Mouse (Mus musculus): ENCODE results near the gene Tpk1.
A peak's percentile ranks its signal among the peaks of the same experiment; 100 is the strongest.

Gene Tpk1

DNA sequence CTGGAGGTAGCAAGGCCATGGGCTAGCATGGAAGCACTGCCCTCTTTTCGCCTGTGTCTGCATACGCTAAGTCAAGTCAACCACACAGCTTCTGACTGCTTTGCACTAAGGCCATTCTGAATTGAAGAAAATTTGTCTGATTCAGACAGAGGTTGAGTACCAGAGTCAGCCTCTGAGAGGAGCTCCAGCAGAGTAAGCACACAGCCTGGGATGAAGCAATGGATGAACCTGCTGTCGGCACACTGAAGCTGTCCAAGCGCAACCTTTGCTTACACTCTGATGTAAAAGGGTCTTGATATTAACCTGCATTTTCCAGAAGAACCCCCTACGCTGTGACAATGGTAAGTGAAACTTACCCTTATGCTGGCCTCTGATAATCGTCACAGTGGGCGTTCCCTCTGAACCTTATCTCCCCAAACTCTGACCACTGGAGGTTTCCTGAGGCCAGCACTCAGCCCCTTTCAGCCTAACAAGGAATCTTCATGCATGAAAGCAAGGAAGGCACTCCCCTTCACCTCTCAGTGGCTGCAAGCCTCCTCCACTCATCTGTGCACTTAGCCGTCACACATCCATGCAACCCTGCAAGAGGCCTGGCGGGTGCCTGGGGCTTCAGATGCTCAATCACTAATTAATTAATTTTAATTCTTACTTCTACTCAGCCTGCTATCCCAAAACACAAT lies 311.4 kb downstream of the Tpk1 start:
- no peak for DNase-seq (ENCODE audit: low spot score in 2 of 2)

DNA sequence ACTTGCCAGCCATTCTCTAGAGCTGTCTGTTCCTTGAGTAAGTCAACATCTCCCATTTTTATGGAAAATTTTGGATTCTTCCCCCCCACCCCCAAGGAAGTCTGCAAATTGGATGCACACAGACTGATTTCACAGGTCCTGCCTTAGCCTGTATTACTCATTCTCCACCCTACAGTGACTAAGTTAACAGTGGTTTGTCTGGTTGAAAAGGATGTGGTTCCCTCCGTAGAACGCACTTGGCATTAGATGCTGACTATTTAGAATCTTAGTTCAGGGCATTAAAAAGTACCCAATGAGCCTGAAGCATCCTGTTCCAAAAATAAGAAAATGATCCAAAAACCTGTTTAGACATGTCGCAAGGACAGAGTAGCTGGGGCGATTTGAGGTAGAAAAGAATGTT lies 312.6 kb downstream of the Tpk1 start:
- no peak for DNase-seq (ENCODE audit: low spot score in 2 of 2)

DNA sequence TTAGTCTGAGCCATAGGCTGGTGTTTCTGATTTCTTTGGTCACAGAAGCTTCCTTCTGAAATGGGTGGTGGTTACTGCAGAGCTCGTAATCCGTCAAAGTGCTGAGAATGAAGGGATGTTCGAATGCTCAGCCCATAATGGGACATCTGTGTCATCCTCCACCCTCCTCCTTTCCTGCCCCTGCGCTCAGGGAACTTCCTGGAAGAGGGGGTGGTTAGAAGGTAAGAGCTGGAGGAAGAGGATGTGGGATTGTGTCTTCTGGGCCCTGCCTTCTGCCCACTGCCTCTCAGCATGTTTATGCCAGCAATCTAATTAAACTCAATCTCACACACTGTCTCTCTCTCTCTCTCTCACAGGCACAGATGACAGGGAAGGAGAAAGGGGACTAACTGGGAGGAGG lies 317.0 kb downstream of the Tpk1 start:
- no peak for DNase-seq (ENCODE audit: low spot score in 2 of 2)

DNA sequence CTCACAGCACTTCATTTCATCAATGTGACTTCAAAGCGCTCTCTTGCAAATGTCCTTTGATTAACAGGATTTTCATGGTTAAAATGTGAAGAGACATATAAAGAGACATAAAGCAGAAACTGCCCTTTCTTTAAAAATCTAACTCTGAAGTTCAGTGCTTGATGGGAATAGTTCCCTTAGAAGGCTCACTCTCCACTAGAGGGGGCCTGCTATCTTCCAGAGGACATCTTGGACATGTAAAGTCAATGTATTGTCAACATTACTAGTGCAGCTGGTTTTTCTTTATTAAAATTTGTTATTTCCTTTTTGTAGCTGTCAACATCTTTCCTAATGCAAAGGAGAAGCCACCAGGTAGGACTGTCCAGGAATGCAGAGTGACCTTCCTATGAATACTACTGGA lies 318.4 kb downstream of the Tpk1 start:
- DNase-seq (ENCODE audit: low spot score in 2 of 2), result no peak

DNA sequence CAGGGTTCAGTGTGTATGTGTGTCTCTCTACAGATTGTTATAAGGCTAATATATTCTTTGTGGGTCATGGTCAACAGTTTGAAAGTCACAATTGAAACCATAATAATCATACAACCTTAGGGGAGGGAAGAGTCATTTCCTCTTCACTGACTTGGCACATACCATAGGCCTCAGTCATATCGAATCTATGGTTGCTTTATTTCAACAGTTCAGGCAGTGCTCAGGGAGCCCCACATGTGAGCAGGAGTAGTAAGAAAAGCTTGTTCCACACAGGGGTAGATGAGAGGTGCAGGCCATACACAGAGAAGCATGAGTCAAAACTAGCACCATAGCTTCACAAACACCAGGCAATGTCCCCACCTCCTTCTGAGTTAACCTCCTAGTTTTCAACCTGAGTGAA lies 323.1 kb downstream of the Tpk1 start:
- no peak for DNase-seq (ENCODE audit: low spot score in 2 of 2)

DNA sequence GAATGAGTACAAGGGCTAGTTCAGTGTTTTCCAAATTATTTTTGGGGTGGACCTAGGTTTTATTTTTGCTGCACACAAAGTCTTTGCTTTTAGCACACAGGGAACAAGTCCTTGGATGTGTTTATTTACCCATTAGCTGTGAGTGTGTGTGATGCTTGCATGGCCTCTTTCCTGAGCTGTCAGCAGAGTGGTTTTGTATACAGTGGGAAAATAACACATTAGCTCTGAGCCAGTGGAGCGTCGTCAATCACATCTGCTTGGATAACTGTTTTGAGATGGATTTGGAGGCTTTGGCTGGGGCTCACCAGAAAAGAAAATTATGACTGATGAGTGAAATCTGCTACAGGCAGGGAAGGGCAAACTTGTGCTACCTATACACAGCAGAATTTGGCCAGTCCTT lies 323.7 kb downstream of the Tpk1 start:
- DNase-seq (ENCODE audit: low spot score in 2 of 2), result no peak

DNA sequence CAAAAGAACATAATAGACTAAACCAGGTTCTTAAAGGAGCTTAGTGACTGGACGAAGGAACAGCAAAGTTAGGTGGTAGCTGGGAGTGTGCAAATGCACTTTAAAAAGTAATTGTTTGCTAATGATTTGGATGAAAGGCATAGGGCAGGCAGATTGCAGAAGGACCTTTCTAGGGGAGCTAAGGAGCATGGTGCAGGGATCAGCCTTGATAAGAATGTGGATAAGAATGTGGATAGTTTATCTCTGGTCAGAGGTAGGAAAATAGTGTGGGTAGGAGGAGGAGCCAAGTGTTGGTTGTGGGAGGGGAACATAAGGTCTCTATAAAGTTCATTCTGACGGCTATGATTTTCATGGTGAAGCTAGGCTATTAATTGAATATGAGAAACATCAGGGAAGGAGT lies 327.3 kb downstream of the Tpk1 start:
- no peak for DNase-seq (ENCODE audit: low spot score in 2 of 2)

DNA sequence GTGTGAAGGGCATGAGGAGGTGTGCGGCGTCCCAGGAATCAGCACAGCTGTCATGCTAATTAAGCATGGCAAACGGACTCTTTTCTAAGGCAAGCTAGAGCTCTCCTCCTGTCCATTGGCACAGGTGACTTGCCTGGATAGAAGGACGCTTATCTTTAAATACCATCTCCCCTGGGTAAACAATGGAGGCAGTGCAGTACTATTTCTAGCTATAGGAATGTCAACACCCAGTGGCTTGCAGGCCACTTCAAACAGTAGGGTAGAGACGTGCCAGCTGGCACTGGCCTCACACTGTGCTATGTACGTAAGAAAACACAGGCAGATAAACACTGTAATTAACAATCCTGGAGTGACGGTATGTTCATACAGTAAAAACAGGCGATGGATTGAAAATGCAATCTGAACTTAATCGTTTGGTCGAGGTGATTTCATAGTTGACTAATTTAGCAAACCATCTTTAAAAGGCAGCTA lies 328.6 kb downstream of the Tpk1 start:
- DNase-seq (ENCODE audit: low spot score in 2 of 2), result peak; percentile 61 to 67

DNA sequence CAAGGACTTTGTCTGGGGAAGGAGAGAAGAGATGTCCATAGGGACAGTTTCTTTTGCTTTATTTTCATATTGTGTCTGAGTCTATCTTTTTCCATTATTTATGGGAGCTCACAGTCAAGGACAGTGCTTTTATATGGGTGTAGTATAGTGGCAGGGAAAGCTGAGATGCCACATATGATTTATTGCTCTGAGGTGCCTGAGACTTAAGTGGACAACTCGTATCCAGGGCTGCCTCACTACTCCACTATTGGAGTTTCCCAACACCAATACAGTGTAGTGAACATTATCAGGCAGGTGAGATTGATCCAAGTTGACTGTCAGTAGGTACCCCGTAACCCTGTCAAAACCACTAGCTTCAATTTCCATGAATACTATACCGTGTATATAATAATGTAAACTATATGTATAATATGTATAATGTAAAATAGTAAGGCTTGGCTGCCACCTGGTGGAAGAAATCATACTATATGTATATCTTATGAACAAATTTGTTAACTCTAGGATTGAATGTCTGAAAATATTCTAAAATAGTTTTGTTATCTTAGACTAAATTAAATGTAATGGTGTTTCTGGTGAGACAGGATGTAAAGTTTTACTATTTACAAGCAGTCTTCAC lies 330.4 kb downstream of the Tpk1 start:
- no peak for DNase-seq (ENCODE audit: low spot score in 2 of 2)

DNA sequence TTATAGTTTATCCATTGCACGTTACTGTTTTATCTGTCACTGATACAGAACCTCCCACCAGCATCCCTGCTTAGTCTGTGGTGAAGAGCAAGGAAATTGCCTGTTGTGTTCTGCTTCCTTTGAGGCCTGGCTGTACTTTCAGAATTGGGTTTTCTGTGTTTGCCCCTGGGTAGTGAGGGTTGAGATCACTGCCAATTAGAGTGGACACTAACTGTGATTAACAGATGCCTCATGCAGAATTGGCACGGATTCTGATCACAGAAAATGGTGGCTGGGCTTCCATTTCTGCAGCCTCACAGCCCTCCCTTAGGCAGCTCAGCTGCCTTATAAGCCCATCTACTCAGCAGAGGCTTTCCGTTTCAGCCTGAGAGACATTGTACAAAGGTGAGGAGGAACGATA lies 332.6 kb downstream of the Tpk1 start:
- DNase-seq (ENCODE audit: low spot score in 2 of 2), result no peak

DNA sequence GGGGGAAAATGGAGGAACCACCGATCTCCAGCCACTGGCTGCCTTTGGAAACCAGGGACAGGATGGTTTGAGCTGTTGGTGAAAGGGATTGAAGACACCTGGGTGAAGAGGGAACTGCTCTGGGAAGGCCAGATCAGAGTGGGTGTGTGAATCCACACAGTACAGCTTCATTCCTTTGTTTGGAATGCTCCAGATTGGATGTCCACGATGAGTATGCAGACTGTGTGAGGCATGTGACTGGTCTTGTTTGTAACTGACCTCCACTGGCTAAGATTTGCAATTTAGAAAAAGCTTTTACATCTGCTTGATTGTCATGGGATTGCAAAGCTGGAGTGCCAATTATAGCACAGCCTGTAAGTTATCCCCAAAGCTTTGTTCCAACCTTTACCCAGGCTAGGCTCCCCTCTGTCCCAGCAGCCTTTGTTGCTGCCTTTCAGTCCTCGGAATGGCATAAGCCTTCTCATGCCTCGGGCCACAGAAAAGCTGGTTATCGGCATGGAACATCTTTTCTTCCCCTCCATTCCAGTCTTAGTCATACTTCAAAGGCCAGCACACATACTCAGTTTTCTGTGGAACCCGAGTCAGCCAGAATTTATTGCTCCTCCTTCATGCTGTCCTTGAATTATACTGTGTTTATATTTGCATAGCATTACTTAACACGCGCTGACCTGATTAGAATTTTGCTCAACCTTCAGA lies 353.0 kb downstream of the Tpk1 start:
- no peak for DNase-seq (ENCODE audit: low spot score in 2 of 2)

DNA sequence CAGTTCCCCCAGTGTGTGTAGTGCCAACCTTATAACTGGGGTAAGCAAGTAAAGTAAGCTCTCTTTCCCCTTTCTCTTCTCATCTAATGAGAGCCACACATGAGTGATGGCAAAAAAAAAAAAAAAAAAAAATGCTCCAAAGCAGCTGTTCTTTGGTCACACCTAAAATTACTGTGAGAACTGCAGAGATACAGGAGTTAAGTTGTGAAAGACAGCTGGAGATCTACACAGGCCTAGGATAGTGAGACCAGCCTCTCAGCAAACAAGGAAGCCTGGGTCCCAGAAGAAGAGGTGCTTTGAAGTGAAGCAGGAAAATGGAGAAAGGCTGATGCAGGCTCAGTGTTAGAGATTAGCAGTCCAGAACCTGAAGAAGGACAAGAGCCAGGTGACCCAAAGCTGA lies 353.5 kb downstream of the Tpk1 start:
- no peak for DNase-seq (ENCODE audit: low spot score in 2 of 2)

DNA sequence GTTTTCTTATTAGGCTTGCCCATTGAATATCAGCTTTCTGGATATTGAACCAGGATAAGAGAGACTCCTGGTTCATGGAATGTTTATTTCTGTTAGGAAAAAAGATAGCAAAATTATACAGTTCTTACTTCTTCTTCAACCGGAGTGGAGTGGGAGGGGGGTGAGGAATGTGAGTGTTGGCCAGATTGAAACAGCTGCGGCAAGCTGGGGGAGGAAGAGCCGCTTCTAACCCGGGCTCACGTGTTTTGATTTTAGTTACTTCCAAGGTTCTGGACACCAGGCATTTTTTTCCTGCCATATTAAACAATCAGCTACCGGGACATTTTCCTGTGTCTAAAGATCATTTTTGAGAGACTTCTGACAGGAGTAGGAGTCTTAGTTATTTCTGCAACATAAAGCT lies 356.0 kb downstream of the Tpk1 start:
- no peak for DNase-seq (ENCODE audit: low spot score in 2 of 2)

DNA sequence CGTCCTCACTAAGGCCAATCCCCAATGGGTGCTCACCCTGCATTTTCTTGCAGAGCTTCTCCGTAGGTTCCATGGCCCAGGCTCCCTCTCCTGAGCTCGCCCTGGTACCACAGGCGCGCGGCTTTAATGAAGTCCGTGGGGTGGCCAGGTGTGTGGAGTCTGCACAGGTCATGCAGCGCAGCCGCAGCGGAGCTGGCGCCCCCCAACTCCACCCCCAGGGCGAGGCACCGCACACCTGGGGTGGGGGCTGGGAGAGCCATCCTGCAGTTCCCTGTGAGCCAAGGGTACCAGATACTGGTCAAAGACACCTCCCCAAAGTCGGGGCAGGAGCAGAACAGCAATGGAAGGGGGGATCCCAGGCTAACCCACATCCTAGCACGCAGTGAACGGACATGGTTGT lies 356.6 kb downstream of the Tpk1 start, which contains the start of gene Nobox:
Gene Nobox, minus strand, starts transcription at position 101 of the 400 bp plus-strand sequence.
- no peak for DNase-seq (ENCODE audit: low spot score in 2 of 2)

DNA sequence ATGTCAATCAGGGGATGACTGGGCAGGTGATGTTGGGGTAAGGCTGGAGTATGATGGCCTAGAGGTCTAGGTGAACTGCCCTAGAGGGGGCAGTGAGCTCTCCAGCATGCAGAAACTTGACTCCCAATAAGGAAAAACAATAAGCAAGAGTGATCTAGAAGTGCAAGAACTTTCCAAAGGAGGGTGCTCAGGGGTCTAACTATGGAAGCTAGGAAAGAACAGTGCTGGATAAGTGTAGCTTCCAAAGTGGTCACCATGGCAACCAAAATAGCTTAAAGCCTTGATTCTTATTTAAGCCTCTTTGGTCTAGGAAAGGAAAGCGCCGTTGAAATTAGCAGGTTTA lies 368.6 kb downstream of the Tpk1 start:
- no peak for DNase-seq (ENCODE audit: low spot score in 2 of 2)

DNA sequence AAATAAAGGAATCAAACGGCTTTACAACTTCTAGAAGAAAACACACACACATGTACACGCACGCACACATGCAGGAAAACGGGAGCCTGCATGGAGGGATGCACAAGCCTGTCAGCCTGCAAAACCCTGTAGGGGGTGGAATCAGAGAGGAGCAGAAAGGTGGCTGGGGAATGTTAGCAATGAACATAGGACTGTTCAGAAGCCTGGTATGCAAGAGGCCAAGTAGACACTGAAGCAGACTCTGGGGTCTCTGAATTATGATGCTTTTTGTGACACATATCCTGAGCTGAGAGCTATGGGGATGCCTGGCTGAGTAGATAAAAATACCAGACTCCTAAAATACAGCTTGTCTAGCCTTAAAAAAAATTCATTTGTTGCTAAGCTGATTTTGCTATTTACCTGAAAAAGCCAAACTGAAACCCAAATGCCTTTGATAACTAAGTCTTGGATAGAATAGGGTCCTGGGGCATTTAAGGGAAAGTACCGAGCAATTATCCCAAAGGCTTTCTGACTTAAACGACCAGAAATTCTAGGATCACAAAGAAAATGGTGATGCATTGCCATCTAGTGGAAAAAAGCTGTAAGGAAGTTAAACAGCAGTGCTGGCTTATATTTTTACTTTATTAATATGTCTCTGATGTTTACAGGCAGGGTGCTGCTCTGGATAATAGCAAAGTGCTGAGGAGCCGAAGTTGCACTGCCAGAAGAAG lies 369.1 kb downstream of the Tpk1 start:
- peak in 1 of 2 experiments; percentile 18 for DNase-seq (ENCODE audit: low spot score in 2 of 2)

DNA sequence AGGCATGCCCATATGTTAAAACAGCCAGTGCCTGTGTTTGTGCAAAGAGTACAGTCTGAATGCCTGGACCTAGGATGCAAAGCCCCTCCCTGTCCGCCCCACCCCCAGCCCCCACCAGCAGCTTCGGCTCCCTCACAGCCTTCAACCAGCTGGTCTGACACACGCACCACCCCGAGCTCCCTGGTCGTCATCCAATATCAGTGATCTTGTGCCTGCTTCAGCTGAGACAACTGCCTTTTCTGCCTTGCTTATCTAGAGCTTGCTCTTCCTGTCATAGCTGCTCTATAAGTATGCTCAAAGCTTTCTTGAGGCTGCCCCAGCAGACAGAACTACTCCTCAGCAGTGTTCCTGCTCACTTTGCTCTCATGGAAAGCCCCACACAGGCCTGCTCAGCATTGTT lies 370.2 kb downstream of the Tpk1 start:
- DNase-seq (ENCODE audit: low spot score in 2 of 2), result no peak
